Mouse (Mus musculus): Measurements from ENCODE around the gene Gstm4. TPM values are rescaled to one million over a fixed set of nuclear protein-coding genes. Genes with fewer than 3 reads are reported as not detected.
"Not testable (repeated sequence)": the region's sequence is repeated elsewhere in the genome, so short reads cannot be mapped to it uniquely, and the experiment has no call there.

Gene Gstm4
- polyA plus RNA-seq, 1 experiment from 2014 or later, result 13.4 TPM

DNA sequence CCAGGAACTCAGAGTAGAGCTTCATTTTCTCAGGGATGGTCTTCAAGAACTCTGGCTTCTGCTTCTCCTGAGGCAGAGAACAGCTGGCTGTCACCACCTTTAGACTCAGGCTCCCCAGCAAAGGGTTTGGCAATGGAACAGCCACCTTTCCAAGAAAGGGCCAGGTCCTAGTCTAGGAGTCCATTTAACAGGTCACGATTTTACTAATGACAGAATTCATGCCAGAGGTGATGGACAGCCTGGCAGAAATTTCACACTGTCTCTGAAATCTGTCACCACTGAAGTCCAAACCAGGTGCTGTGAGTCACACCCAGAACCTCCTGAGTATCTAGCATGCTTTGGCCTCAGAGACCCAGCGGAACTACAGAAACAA is 29.7 kb downstream of the Gstm4 start:
- Histone ChIP-seq H3K4me1 (replicated peaks) (peaks cover 33% of the 10 kb centered on the region), H3K4me2 (no peak overlapping the region), H3K36me3 (no peaks in the 10 kb centered on the region), H3K9ac (no peak overlapping the region), H3K27me3 (replicated peaks) (peaks cover 3% of the 10 kb centered on the region; the same call in 1 of the 2 replicates), H3K27ac (ENCODE audit: poor library complexity, severe bottlenecking) (no peak overlapping the region), H3K9me3 (replicated peaks) (no peaks in the 10 kb centered on the region), H3K4me3 (no peak overlapping the region)
- WGBS, result 89% methylated on average over 2 of the region's 2 CpGs
- no peak for ATAC-seq (ENCODE audit: insufficient number of reproducible peaks, low FRiP score)

DNA sequence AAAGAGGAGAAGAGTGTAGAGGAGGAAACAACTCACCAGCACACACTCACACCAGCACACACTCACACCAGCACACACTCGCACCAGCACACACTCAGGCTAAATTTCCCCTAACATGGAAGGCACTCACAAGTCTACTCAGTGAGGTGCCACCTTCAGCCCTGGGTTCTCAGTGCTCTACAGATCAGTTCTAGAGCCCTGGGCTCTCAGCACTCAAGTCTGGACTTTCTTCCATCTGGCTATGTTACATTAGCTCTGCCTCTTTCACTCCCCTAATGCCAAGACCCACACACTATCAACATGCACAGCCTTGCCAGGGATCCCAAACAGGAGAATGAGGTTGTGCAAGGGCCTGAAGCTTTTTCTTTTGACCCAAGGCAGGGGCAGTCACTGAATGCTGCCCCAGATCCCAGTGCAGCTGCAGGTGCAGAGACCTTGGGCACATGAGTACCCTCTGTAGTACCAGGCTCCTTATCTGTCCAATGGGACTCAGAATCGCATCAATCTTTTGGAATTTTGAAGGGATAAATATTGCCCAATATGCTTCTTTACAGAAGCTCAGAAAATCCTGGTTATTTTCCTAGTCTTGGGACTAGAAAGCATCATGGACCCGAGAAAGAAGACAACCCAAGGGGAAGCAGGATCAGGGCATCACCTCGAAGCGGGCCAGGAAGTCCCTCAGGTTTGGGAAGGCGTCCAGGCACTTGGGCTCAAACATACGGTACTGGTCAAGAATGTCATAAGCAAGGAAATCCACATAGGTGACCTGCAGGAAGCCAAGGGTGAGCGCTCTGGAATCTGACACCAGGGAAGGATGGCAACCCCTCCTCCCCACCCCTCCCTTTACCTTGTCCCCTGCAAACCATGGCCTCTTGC is 30.4 kb downstream of the Gstm4 start:
- no peak overlapping the region for H3K27ac ChIP-seq (ENCODE audit: poor library complexity, severe bottlenecking)
- no peaks in the 10 kb centered on the region for H3K36me3 ChIP-seq
- no peak for ATAC-seq (ENCODE audit: insufficient number of reproducible peaks, low FRiP score)
- H3K9me3 ChIP-seq (replicated peaks), result no peaks in the 10 kb centered on the region
- peaks cover 3% of the 10 kb centered on the region; the same call in 1 of the 2 replicates for H3K27me3 ChIP-seq (replicated peaks)
- no peak overlapping the region for H3K4me3 ChIP-seq
- WGBS, result 86% methylated on average over 8 of the region's 8 CpGs
- no peak overlapping the region for H3K9ac ChIP-seq
- no peak overlapping the region for H3K4me2 ChIP-seq
- peaks cover 27% of the 10 kb centered on the region for H3K4me1 ChIP-seq (replicated peaks)

DNA sequence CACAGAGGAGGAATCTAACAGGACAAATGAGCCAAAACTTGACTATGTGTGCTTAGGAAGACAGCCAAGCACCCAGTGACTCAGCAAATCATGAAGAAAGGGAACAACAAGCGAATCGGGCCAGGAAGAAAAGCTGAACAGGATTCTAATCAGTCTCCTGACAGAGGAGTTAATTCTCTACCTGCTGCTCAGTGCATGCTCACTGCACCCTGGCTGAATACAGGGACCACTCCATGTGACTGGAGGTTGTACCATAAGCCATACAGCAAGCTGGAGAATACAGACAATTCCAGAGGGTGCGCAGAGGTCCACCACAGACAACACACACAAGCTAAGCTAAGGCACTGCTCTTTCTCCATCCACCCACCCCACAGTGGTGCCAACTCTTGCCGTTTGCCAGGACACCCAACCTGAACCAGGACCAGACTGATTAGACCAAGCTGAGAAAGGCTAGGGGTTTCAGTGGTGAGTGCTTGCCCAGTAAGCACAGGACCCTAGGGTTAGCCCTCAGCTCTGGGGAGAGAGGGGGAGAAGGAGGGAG is 31.3 kb downstream of the Gstm4 start:
- 75% methylated on average over 4 of the region's 4 CpGs for WGBS
- Histone ChIP-seq H3K27ac (ENCODE audit: poor library complexity, severe bottlenecking) (no peak overlapping the region), H3K4me2 (no peak overlapping the region)

DNA sequence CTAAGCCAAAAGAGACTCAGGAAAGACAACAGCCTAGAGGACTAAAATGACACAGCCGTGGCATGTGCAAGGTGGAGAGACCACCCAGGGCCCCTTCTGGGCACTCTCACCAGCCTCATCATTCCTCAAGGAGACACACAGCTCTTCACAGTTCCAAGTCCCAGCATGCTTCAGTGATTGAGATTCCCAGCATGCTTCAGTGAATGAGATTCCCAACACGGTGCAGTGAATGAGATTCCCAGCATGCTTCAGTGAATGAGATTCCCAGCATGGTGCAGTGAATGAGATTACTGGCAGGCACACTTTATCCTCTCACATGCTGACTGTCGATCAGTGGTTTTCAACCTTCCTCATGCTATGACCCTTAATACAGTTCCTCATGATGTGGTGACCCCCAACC is 33.1 kb downstream of the Gstm4 start:
- ATAC-seq (ENCODE audit: insufficient number of reproducible peaks, low FRiP score), result no peak
- no peak overlapping the region for H3K27ac ChIP-seq (ENCODE audit: poor library complexity, severe bottlenecking)
- H3K36me3 ChIP-seq, result no peaks in the 10 kb centered on the region
- no peaks in the 10 kb centered on the region for H3K9me3 ChIP-seq (replicated peaks)
- no peak overlapping the region for H3K4me2 ChIP-seq
- H3K27me3 ChIP-seq (replicated peaks), result peaks cover 3% of the 10 kb centered on the region; the same call in 1 of the 2 replicates
- 62% methylated on average over 3 of the region's 3 CpGs for WGBS
- peaks cover 8% of the 10 kb centered on the region for H3K4me1 ChIP-seq (replicated peaks)
- no peak overlapping the region for H3K9ac ChIP-seq
- H3K4me3 ChIP-seq, result no peak overlapping the region

More for the DNA sequence above, 31.3 kb downstream of the Gstm4 start:
- no peaks in the 10 kb centered on the region for H3K36me3 ChIP-seq
- no peak overlapping the region for H3K9ac ChIP-seq
- no peak overlapping the region for H3K4me3 ChIP-seq
- peaks cover 18% of the 10 kb centered on the region for H3K4me1 ChIP-seq (replicated peaks)
- H3K9me3 ChIP-seq (replicated peaks), result no peaks in the 10 kb centered on the region
- ATAC-seq (ENCODE audit: insufficient number of reproducible peaks, low FRiP score), result no peak
- H3K27me3 ChIP-seq (replicated peaks), result peaks cover 3% of the 10 kb centered on the region; the same call in 1 of the 2 replicates

DNA sequence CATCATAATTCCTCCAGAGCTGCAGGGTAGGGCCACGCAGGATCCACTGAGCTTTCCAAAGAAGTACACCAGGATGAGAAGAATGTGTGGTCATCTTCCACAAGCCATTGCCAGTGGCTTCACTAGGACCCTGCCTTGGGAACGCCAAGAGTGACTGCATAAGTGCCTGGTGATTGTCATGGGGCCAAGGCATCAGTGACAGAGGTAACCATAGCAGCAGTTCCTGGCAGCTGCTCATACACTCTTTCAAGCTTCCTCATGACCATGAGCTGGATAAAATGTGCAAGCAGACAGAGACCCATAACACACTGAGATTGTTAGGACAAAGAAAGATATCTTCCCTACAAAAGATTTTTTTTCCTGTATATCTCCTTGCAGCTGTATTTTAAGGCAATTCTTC is 34.4 kb downstream of the Gstm4 start:
- Histone ChIP-seq H3K4me3 (no peak overlapping the region), H3K9ac (no peak overlapping the region), H3K27ac (ENCODE audit: poor library complexity, severe bottlenecking) (no peak overlapping the region), H3K9me3 (replicated peaks) (no peaks in the 10 kb centered on the region), H3K4me2 (no peak overlapping the region), H3K36me3 (no peaks in the 10 kb centered on the region), H3K4me1 (replicated peaks) (peaks cover 8% of the 10 kb centered on the region), H3K27me3 (replicated peaks) (no peaks in the 10 kb centered on the region)
- 50% methylated on average over 2 of the region's 2 CpGs for WGBS
- no peak for ATAC-seq (ENCODE audit: insufficient number of reproducible peaks, low FRiP score)

DNA sequence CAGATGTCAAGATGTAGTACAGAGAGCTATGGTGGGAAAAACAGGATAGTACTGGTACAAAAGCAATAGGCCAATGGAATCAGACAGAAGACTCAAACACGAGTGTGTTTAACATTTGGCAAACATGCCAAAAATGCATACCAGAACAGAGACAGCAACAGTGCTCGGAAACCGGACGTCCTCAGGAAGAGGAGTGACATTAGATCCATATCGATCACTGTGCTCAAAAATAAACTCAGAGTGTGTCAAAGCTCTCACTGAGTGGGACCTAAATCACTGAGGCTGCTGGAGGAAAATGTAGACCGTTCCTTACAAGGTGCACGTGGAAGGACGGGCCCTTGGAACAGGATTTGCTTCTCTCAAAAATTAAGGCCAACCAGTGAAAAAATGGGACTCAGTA is 42.7 kb downstream of the Gstm4 start:
- Histone ChIP-seq H3K4me2 (no peak overlapping the region), H3K4me1 (replicated peaks) (no peaks in the 10 kb centered on the region), H3K27me3 (replicated peaks) (no peaks in the 10 kb centered on the region), H3K36me3 (no peaks in the 10 kb centered on the region), H3K27ac (ENCODE audit: poor library complexity, severe bottlenecking) (no peak overlapping the region), H3K9ac (no peak overlapping the region), H3K9me3 (replicated peaks) (no peaks in the 10 kb centered on the region), H3K4me3 (no peak overlapping the region)
- no peak for ATAC-seq (ENCODE audit: insufficient number of reproducible peaks, low FRiP score)
- 75% methylated on average over 8 of the region's 8 CpGs for WGBS

DNA sequence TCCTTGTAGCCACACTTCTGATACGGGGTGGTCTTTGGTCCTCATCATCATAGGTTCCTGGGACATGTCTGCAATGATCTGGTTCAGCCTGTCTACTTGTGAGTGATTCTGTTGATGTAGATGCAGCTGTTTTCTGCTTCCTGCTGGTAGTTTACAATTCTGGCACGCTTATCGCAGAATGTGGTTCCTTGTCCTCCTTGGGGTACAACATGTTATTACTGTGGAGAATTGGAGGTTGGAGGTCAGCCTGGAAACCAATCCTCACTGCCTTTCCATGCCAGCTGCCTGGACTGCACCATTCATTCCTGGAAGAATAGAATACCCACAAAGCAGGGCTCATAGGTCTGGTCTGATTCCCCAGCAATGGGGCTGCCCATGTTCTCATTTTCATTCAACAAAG is 45.2 kb downstream of the Gstm4 start:
- no peaks in the 10 kb centered on the region for H3K4me1 ChIP-seq (replicated peaks)
- 77% methylated on average over 3 of the region's 3 CpGs for WGBS
- H3K36me3 ChIP-seq, result no peaks in the 10 kb centered on the region
- no peak overlapping the region for H3K4me3 ChIP-seq
- H3K27me3 ChIP-seq (replicated peaks), result no peaks in the 10 kb centered on the region
- ATAC-seq (ENCODE audit: insufficient number of reproducible peaks, low FRiP score), result no peak
- H3K27ac ChIP-seq (ENCODE audit: poor library complexity, severe bottlenecking), result no peak overlapping the region
- H3K9ac ChIP-seq, result no peak overlapping the region
- no peak overlapping the region for H3K4me2 ChIP-seq
- 0 out of 2 replicates have a peak, but pooled peaks cover 1% of the 10 kb centered on the region for H3K9me3 ChIP-seq (replicated peaks)

DNA sequence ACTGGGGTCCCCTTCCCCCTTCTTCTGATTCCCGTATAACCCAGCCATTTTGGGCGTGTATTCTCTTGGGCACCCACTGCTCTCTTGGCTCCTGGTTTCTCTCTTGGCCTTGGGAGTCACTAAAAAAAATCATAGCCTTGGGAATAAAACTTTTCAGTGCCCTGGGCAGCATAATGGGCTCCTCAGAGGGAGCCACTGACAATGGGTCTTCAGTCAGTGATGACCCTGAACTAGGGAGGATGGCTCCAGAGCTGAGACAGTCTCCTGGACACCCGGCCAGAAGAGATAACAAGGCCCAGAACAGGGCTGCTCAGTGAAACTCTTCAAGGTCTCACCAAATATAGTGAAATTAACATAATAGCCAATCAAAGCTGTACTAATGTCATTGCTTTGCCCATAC is 46.1 kb downstream of the Gstm4 start:
- no peak overlapping the region for H3K4me2 ChIP-seq
- ATAC-seq (ENCODE audit: insufficient number of reproducible peaks, low FRiP score), result no peak
- H3K27me3 ChIP-seq (replicated peaks), result no peaks in the 10 kb centered on the region
- H3K4me3 ChIP-seq, result no peak overlapping the region
- H3K9ac ChIP-seq, result no peak overlapping the region
- no peaks in the 10 kb centered on the region for H3K36me3 ChIP-seq
- no peak overlapping the region for H3K27ac ChIP-seq (ENCODE audit: poor library complexity, severe bottlenecking)
- H3K4me1 ChIP-seq (replicated peaks), result no peaks in the 10 kb centered on the region
- WGBS, result 78% methylated on average over 3 of the region's 3 CpGs
- 0 out of 2 replicates have a peak, but pooled peaks cover 8% of the 10 kb centered on the region for H3K9me3 ChIP-seq (replicated peaks)

DNA sequence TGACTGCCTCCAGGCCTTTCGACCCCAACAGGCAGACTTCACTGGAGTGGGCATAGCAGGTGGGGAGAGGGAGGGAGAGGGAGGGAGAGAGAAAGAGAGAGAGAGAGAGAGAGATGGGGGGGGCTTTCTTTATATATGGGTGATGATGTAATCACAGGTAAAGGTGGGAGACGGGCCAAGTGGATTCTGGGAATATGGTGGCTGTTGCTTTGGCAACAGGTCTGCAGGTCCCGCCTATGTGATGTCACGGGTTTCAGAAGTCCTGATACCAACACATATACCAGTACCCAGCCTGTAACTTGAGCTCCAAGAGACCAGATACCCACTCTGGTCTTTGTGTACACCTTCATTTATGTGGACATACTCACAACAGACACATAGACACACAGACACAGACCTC is 48.1 kb downstream of the Gstm4 start:
- H3K4me3 ChIP-seq, result no peak overlapping the region
- no peak overlapping the region for H3K4me2 ChIP-seq
- H3K27me3 ChIP-seq (replicated peaks), result no peaks in the 10 kb centered on the region
- no peak overlapping the region for H3K27ac ChIP-seq (ENCODE audit: poor library complexity, severe bottlenecking)
- ATAC-seq (ENCODE audit: insufficient number of reproducible peaks, low FRiP score), result no peak
- H3K9ac ChIP-seq, result no peak overlapping the region
- H3K9me3 ChIP-seq (replicated peaks), result 0 out of 2 replicates have a peak, but pooled peaks cover 8% of the 10 kb centered on the region
- H3K36me3 ChIP-seq, result no peaks in the 10 kb centered on the region
- 83% methylated on average over 4 of the region's 4 CpGs for WGBS
- no peaks in the 10 kb centered on the region for H3K4me1 ChIP-seq (replicated peaks)

DNA sequence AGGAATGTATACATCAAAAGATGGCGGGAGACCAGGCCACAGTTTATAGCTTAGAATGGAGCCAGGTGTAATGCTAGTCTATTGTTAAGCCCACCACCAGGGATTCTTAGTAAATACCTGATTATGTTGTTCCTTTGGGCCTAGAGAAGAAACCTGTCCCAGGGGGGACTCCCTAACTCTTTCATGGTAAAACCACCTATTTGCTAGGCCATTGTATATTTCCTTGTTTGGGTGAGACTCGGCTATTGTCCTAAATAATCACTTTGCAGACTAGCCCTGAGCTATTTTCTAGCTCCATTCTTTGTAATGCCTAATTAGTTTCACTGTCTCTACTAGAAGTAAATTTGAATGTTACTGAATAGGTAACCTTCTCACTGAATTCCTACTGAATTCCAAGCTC is 48.7 kb downstream of the Gstm4 start:
- WGBS, result 82% methylated on average over 2 of the region's 2 CpGs

More for the DNA sequence above, 48.7 kb downstream of the Gstm4 start:
- H3K27me3 ChIP-seq (replicated peaks); H3K9ac ChIP-seq; H3K36me3 ChIP-seq; H3K4me3 ChIP-seq; H3K4me2 ChIP-seq; H3K9me3 ChIP-seq (replicated peaks); ATAC-seq (ENCODE audit: insufficient number of reproducible peaks, low FRiP score); H3K4me1 ChIP-seq (replicated peaks); H3K27ac ChIP-seq (ENCODE audit: poor library complexity, severe bottlenecking): not testable (repeated sequence)

All from heart, embryonic 12.5 days (tissue).